Mouse (Mus musculus): ENCODE data around the gene Lin7b. TPM values are rescaled to one million over a fixed set of nuclear protein-coding genes. Genes with fewer than 3 reads are reported as not detected.
"Not testable (repeated sequence)": the region's sequence is repeated elsewhere in the genome, so short reads cannot be mapped to it uniquely, and the experiment has no call there.

The Lin7b gene
- polyA plus RNA-seq, 1 experiment, result not detected

- WGBS, result 67% methylated on average over 10 of the region's 10 CpGs
- Histone ChIP-seq H3K27ac (ENCODE audit: insufficient read depth, low read depth, low read length) (no peak overlapping the region), H3K4me1 (ENCODE audit: control insufficient read depth, insufficient read depth, low read length) (peaks cover 10% of the 10 kb centered on the region; the same call in 1 of the 2 replicates), H3K4me3 (ENCODE audit: insufficient read depth, low read depth, low read length) (no peak overlapping the region)
- TF ChIP-seq CTCF (IDR thresholded peaks at IDR 0.05; ENCODE audit: insufficient read depth, low read depth, low read length) (no peak), POLR2A (IDR thresholded peaks at IDR 0.05; ENCODE audit: insufficient read depth, low read depth, low read length) (no peak)
Measured at GRCm38 (mm10) chr7:45401521-45402085, 31.2 kb upstream of the Lin7b start.

GRCm38 (mm10) chr7:45396787-45397186 lies 26.4 kb upstream of the Lin7b start:
- H3K27ac ChIP-seq (ENCODE audit: insufficient read depth, low read depth, low read length), result no peak overlapping the region
- no peak overlapping the region for H3K4me3 ChIP-seq (ENCODE audit: insufficient read depth, low read depth, low read length)
- no peak for TF ChIP-seq CTCF (IDR thresholded peaks at IDR 0.05; ENCODE audit: insufficient read depth, low read depth, low read length)
- no peak for TF ChIP-seq POLR2A (IDR thresholded peaks at IDR 0.05; ENCODE audit: insufficient read depth, low read depth, low read length)
- WGBS, result 78% methylated on average over 2 of the region's 2 CpGs
- H3K4me1 ChIP-seq (ENCODE audit: control insufficient read depth, insufficient read depth, low read length), result peaks cover 8% of the 10 kb centered on the region

DNA sequence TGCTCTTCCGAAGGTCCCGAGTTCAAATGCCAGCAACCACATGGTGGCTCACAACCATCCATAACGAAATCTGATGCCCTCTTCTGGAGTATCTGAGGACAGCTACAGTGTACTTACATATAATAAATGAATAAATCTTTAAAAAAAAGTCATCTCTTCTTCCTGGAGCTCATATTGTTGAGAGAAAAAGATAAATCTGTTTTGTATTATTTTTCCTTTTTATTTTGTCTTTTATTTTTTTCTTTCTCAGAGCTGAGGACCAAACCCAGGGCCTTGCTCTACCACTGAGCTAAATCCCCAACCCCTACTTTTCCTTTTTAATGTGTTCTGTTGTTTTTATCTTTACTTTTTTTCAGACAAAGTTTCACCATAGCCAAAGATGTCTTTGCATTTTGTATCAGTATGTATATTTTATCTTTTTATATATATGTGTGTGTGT lies 26.0 kb upstream of the Lin7b start:
- H3K4me3 ChIP-seq (ENCODE audit: insufficient read depth, low read depth, low read length), result peak overlapping the region; percentile 52
- peak overlapping the region; percentile 70; the same call in 1 of the 2 replicates for H3K27ac ChIP-seq (ENCODE audit: insufficient read depth, low read depth, low read length)
- H3K4me1 ChIP-seq (ENCODE audit: control insufficient read depth, insufficient read depth, low read length), result not testable (repeated sequence)
- under 1% methylated on average over 3 of the region's 3 CpGs for WGBS

- peak within 1 kb of the TSS; percentile 81 for H3K4me3 ChIP-seq (ENCODE audit: insufficient read depth, low read depth, low read length)
- WGBS, result under 1% methylated on average over 60 of the region's 60 CpGs
- H3K4me1 ChIP-seq (ENCODE audit: control insufficient read depth, insufficient read depth, low read length), result peaks cover 8% of the 10 kb centered on the region
- H3K27ac ChIP-seq (ENCODE audit: insufficient read depth, low read depth, low read length), result peak within 1 kb of the TSS; percentile 88
- TF ChIP-seq CTCF (IDR thresholded peaks at IDR 0.05; ENCODE audit: insufficient read depth, low read depth, low read length) (no peak), POLR2A (IDR thresholded peaks at IDR 0.05; ENCODE audit: insufficient read depth, low read depth, low read length) (peak; percentile 91)
Measured at GRCm38 (mm10) chr7:45395578-45396336, 25.4 kb upstream of the Lin7b start, which contains the start of gene Snrnp70. Gene Snrnp70 (minus strand): TSS chr7:45395742.

- Histone ChIP-seq H3K27ac (ENCODE audit: insufficient read depth, low read depth, low read length) (peak overlapping the region; percentile 88), H3K4me3 (ENCODE audit: insufficient read depth, low read depth, low read length) (peak overlapping the region; percentile 81), H3K4me1 (ENCODE audit: control insufficient read depth, insufficient read depth, low read length) (peaks cover 8% of the 10 kb centered on the region)
- WGBS, result under 1% methylated on average over 20 of the region's 20 CpGs
- TF ChIP-seq POLR2A (IDR thresholded peaks at IDR 0.05; ENCODE audit: insufficient read depth, low read depth, low read length) (no peak), CTCF (IDR thresholded peaks at IDR 0.05; ENCODE audit: insufficient read depth, low read depth, low read length) (no peak)
Measured at GRCm38 (mm10) chr7:45395129-45395541, 24.8 kb upstream of the Lin7b start.

DNA sequence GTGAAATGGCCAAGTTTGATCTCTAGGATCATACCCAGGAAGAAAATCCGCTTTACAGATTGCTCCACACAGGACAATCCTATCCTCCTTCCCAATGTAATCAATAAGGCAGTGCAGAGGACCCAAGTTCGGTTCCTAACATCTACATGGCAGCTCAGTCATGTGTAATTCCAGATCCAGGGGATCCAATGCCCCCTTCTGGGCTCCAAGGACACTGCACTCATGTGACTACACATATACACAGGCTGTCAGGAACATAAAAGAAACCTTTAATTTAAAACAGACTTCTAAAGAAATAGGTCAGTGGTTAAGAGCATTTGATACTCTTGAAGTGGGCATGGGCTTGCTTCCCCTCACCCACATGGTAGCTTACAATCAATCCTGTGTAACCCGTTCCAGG lies 15.7 kb upstream of the Lin7b start:
- TF ChIP-seq CTCF (IDR thresholded peaks at IDR 0.05; ENCODE audit: insufficient read depth, low read depth, low read length), result no peak
- no peak for TF ChIP-seq POLR2A (IDR thresholded peaks at IDR 0.05; ENCODE audit: insufficient read depth, low read depth, low read length)
- 89% methylated on average over 3 of the region's 3 CpGs for WGBS
- H3K4me3 ChIP-seq (ENCODE audit: insufficient read depth, low read depth, low read length), result no peak overlapping the region
- no peak overlapping the region for H3K27ac ChIP-seq (ENCODE audit: insufficient read depth, low read depth, low read length)
- H3K4me1 ChIP-seq (ENCODE audit: control insufficient read depth, insufficient read depth, low read length), result no peaks in the 10 kb centered on the region

- no peak overlapping the region for H3K4me3 ChIP-seq (ENCODE audit: insufficient read depth, low read depth, low read length)
- no peaks in the 10 kb centered on the region for H3K4me1 ChIP-seq (ENCODE audit: control insufficient read depth, insufficient read depth, low read length)
- no peak overlapping the region for H3K27ac ChIP-seq (ENCODE audit: insufficient read depth, low read depth, low read length)
- 67% methylated on average over 1 of the region's 1 CpGs for WGBS
- TF ChIP-seq CTCF (IDR thresholded peaks at IDR 0.05; ENCODE audit: insufficient read depth, low read depth, low read length) (no peak), POLR2A (IDR thresholded peaks at IDR 0.05; ENCODE audit: insufficient read depth, low read depth, low read length) (no peak)
Measured at GRCm38 (mm10) chr7:45376057-45376456, 5.7 kb upstream of the Lin7b start.

- Histone ChIP-seq H3K4me1 (ENCODE audit: control insufficient read depth, insufficient read depth, low read length) (peaks cover 10% of the 10 kb centered on the region), H3K27ac (ENCODE audit: insufficient read depth, low read depth, low read length) (no peak overlapping the region), H3K4me3 (ENCODE audit: insufficient read depth, low read depth, low read length) (no peak overlapping the region)
- TF ChIP-seq CTCF (IDR thresholded peaks at IDR 0.05; ENCODE audit: insufficient read depth, low read depth, low read length), result no peak
- TF ChIP-seq POLR2A (IDR thresholded peaks at IDR 0.05; ENCODE audit: insufficient read depth, low read depth, low read length), result no peak
- 93% methylated on average over 8 of the region's 8 CpGs for WGBS
Measured at GRCm38 (mm10) chr7:45374620-45375019, 4.2 kb upstream of the Lin7b start.

GRCm38 (mm10) chr7:45372371-45372770 lies 2.0 kb upstream of the Lin7b start:
- 87% methylated on average over 5 of the region's 5 CpGs for WGBS

More at GRCm38 (mm10) chr7:45372371-45372770, 2.0 kb upstream of the Lin7b start:
- Histone ChIP-seq H3K4me3 (ENCODE audit: insufficient read depth, low read depth, low read length) (no peak overlapping the region), H3K27ac (ENCODE audit: insufficient read depth, low read depth, low read length) (no peak overlapping the region), H3K4me1 (ENCODE audit: control insufficient read depth, insufficient read depth, low read length) (peaks cover 25% of the 10 kb centered on the region)
- TF ChIP-seq CTCF (IDR thresholded peaks at IDR 0.05; ENCODE audit: insufficient read depth, low read depth, low read length) (no peak), POLR2A (IDR thresholded peaks at IDR 0.05; ENCODE audit: insufficient read depth, low read depth, low read length) (no peak)

Data from olfactory bulb, adult 2 months (tissue).